Mouse (Mus musculus) G1E (cell line): ENCODE measurements around the gene Gsn.

Experiments
- CTCF ChIP-seq: IDR thresholded peaks from 2 replicates; pipeline ENCODE4 v1.5.1; 2012; ENCODE audit warnings: low read depth, low read length, inconsistent platforms, mixed read lengths
- GATA1 ChIP-seq: IDR thresholded peaks from 2 replicates; pipeline ENCODE4 v1.6.1; 2012; ENCODE audit warnings: borderline replicate concordance, low read length, inconsistent platforms, mixed read lengths
- GATA2 ChIP-seq: IDR thresholded peaks from 2 replicates; pipeline ENCODE4 v1.6.1; 2012; ENCODE audit warnings: low read depth, low read length, inconsistent platforms, borderline replicate concordance
- POLR2AphosphoS5 ChIP-seq: IDR thresholded peaks from 2 replicates; pipeline ENCODE4 v1.6.1; 2012; ENCODE audit warnings: low read depth, low read length, inconsistent platforms; ENCODE audit not compliant: insufficient replicate concordance
- TAL1 ChIP-seq: conservative IDR thresholded peaks from 2 replicates; pipeline ENCODE4 v1.6.1; 2012; ENCODE audit warnings: low read depth, low read length, inconsistent platforms, mixed read lengths

- TF ChIP-seq CTCF (no peak), POLR2AphosphoS5 (no peak), GATA1 (no peak), TAL1 (no peak), GATA2 (no peak)
These were observed 77.5 kb downstream of the Gsn start for GRCm38 (mm10) chr2:35333670-35334069.
